Mouse (Mus musculus) telencephalon, adult 2 months (tissue): ENCODE measurements at regions not wholly inside any gene's neighbourhood (a gene's known extent, or its start where the extent isn't known, plus 50 kb on each side); places are given as distances from the start of the nearest gene placed in this dataset.

Source experiments
- DNase-seq: peaks from one replicate; pipeline ENCODE4 v3.0.0-alpha.2; 2011; ENCODE audit warnings: low read depth, low spot score

DNA sequence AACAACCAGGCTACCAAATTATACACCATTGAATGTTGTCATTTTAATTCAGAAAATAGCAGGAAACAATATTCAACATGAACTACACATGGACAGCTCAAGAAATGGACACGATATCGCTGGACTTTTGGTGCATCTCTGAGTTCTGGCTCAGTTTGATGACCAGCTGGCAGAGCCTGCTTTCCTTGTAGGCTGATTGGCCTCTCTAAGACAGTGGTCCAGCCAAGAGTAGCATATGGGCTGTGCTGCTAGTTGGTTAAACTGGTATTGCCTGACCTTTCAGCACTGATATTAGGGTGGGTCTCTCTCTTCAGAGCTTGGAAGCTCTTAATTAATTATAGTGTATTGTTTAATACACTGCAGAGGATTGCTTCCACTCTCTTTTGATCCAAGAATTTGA is 705.8 kb upstream of the Ddx18 start:
- no peak for DNase-seq

DNA sequence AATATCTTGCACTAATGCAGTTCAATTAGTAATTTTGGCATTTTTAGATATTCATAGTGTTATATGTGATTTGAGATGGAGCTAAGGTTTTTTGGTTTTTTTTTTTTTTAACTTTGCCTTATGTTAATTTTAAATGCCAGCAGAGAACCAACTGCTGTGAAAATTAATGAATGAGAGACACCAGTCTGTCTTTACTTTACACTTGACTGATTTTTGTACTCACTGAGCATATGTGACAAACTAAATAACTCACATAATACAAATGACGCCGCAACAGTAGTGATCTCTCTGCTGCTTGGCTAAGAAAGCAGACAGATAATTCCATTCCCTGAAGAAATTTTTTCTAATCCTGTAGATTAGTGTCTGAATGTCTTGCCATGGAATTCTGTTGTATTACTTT is 675.2 kb upstream of the Ddx18 start:
- DNase-seq: no peak

DNA sequence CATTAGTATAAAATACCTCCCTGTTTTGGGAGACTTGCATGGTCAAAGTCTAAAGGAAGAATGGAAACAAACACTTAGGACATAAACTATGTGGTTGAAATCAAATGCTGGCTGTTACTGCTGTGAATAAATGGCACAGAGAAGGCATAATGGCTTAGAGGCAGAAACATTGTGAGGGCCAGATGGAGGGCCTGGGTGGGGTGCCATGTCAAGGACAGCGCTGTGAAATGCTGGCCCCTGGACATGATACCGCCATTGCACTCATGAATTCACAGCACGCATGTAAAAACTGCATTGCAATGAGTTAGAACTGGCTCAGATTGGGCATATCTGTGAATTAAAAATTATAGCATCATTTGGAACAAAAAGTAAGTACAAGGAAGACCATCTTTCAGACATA is 673.7 kb upstream of the Ddx18 start:
- no peak for DNase-seq

DNA sequence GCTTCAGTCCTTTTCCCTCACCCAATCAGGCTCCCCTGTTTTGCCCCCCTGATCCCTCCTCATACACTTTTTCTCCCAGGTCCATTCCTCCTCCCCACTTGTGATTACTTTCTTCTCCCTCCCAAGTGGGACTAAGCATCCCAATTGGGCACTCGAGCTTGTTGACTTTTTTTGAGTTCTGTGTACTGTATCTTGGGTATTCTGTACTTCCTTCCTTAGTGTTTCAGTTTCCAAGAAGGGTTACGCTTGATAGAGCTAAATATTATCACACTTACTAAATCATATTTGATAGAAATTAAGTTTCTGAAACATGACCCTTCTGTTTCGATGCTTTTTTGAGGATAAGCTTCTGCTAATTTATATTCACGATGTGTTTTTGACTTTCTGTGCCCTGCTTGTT is 662.7 kb upstream of the Ddx18 start:
- DNase-seq: no peak

DNA sequence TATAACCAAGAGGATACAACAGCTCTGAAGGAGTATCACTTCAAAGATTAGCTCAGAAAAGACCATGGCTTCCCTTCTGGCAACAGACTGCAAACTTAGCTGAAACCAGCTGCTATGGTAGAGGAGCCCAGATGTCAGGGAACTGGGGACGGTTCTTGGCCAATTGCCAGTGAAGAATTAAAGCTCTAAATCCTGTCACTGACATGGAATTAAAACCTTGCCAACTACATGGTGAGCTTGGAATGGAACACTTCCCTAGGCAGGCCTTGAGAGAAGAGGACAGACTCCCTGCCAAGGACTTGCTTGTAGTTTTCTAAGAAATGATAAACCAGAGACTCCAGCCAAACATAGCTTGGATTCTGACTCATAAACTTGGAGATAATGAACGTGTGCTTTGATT is 644.7 kb upstream of the Ddx18 start:
- peak; percentile 65 for DNase-seq

DNA sequence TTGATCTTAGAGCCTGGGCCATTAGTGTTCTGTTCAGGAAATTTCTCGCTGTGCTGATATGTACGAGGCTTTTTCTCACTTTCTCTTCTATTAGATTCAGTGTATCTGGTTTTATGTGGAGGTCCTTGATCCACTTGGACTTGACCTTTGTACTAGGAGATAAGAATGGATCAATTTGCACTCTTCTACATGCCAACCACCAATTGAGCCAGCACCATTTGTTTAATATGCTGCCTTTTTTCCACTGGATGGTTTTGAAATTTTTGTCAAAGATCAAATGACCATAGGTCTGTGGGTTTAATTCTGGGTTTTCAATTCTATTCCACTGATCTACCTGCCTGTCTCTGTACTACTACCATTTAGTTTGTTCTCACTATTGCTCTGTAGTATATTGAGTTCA is 640.8 kb upstream of the Ddx18 start:
- no peak for DNase-seq

DNA sequence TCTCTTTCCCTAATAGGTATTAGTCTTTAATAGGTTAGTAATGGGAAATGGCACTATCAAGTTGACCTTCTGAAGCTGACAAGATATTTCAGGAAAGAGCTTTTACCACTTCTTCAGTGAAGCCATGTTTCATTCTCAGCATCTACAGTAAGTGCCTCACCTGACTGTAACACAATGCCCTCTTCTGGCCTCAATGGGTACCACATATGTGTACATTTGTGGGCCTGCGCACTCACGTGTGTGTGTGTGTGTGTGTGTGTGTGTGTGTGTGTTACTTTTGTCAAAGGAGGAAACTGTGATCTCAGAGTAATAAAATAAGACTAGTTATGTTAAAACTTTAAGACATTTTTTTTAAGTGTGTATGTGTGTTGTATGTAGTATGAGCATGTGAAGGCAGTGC is 601.8 kb upstream of the Ddx18 start:
- DNase-seq: no peak

DNA sequence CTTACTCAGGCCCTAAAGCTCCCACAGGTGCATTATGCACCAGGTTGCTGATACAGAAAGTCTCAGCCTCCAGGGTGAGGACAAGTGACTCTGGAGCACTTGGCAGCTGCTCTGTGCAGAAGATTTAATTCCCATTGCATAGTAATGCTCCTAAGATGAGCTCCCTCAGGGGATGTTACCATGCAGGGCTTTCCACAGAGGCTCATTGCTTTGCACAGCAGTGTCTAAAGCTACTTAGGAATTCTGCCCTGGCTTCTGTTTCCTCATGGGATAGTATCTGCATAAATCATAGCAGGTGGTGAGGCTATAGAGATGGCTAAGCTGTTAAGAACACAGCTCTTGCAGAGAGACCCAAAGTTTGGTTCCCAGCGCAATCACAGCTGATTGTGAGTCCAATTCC is 594.0 kb upstream of the Ddx18 start:
- DNase-seq: peak; percentile 21

DNA sequence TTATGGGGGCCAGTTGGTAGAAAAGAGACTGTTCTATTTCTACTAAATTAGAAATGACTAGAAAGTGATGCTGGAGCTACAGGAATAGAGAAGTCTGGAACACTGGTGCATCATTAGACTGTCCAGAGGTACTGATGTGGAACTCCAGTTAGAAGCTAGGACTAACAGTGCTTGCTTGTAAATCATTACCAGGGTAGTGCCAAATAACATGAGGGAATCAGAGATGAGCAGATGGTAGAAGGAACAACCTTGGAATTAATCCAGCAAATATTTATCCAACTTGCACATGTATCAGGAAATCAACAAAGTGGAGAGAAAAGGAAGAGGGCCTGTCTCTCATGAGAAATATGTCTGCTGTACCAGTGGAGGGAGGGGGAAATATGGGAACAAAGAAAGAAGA is 573.6 kb upstream of the Ddx18 start:
- no peak for DNase-seq

DNA sequence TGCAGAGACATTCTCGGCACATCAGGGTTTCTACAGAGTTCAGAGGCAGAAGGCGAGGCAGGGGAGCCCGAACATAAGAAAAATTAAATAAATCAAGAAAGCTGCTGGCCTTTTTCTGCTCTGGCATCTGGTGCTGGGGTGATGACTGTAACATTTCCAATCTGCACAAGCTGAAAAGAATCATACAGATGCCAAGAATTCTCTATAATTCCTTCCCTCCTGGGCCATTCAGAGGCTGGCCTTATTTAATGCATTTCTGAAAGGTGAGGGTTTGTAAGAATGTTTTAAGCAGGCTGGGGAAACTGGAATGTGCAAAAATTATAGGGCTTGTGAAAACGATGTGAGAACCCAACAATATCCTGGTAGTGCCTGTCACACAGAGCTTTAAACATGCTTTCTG is 556.2 kb upstream of the Ddx18 start:
- DNase-seq: peak; percentile 13

DNA sequence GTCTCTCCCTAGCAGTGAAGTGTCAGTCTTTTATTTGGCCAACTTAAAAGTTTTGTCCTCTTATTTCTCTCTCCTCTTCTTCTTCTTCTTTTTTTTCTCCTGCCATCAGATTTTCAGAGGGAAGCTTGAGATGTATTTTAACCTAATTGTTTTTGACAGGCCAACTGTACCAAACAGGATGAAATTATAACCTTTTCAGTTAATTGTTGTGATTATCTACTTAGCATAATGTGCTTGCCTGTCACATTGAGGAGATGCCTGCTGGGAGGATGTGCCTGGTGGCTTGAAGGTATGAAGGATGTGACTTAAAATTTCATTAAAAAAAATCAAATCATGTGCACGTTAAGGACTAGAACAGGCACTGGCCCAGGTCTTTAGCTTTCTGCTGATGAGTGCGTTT is 527.9 kb upstream of the Ddx18 start:
- no peak for DNase-seq

DNA sequence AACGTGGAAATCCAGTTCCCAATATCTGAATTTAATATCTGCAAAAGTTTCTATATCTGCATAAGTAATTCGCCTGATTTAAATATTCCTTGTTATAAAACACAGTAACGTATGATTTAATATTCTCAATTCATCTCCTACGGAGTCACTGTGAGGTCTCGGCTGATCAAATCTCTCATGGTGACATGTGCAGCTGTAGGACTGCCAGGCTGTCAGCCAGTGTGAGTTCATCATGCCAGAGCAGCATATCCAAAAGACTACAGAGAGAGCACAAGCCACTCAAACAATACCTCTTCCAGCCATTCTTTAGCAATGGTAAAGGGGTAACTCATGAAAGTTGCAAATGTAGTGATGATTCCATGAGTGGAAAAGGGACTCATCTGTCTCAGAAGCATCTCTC is 514.7 kb upstream of the Ddx18 start:
- DNase-seq: no peak

DNA sequence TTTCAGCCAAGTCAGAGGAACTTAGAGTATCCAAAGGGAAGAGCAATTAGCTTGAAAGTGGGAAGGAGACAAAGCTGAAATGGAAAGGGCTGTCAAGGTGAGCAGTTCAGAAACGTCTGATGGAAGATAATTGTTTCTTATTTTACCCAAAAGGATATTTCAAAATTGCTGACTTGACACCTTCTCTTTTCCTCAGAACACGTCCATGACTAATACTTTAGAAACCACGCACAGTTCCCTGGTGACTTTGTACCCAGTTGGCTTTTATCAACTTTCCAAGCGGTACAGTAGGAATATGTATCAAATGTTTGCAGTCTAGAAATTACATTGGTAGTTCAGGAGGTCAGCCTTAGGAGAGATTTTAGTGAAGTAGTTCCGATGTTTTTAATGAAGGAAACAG is 508.3 kb upstream of the Ddx18 start:
- DNase-seq: no peak

DNA sequence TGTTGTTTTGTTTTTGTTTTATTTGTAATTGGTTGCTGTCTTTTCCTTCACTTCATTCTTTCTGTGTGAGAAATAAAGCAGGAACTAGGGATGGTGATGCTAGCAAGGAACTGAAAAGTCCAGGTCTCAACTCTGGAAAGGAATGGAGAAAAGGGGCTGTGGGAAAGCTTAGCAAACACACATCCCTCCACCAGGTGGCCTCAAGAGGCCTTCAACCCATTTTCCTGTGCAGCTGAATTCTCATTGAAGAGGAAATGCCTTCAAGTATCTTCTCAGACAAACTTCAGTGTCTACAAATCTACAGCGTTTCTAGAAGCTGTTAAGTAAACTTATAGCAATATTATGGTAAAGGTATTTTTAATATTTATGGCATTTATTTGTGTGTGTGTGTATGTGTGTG is 487.4 kb upstream of the Ddx18 start:
- no peak for DNase-seq

DNA sequence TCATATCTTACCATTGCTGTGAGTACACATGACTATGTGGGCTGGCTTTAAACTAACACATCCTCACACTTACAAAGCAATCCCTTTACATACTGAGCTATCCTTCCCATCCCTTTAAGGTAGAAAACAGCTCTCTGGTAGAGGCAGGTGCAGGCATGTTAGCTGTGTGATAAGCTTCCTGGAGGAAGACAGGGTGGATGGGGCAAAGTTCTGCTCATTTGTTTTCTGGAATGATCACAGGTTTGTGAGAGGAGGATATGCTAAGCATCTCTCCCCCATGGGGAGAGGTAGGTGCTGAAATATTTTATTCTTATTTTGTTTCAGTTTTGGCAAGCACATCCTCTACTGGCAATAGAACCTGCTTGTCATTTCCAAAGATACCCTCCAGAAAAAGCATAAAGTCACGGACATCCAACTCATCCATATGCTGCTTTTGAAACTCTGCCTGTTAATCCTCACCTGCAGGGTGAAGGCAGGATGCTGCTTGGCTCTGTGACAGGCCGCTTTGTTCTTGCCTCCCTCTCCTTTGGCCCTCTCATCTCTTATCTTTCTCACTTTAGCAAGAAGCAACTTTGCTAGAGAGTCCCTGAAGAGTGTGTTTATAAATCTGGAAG is 480.4 kb upstream of the Ddx18 start:
- peak; percentile 81 for DNase-seq

DNA sequence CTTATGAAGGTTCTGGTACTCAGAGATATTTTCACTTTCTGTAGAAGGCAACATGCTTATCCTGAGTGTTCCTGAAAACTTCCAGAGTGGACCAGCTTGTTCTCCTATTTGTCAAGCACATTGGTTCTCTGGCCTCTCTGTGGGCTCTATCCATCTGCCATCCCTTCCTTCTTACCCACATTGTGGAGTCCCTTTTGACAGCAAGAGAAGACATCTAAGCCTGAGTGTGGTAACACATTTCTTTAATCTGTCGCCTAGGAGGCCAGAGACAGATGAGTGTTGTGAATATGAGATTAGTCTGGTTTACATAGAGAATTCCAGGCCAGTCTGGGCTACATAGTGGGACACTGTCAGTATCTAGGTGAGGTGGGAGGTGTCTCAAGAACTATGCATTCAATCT is 476.1 kb upstream of the Ddx18 start:
- peak; percentile 38 for DNase-seq

DNA sequence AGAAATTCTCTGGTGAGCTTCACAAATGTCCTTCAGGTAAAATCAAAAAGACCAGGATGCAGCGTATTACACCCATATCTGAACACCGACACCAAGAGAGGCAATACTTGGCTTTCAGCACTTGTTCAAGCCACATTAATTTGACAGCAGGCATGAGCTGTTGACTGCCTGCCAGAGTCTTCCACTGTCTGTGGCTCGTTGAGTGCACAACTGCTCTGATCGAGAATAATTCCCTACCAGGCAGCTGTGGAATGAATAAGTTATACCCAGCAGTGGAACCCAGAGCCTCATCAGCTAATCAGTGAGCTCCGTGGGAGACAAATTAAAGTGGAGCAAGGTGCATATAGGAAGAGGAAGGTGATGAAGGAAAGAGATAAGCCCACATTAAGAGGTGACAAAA is 475.3 kb upstream of the Ddx18 start:
- DNase-seq: no peak

DNA sequence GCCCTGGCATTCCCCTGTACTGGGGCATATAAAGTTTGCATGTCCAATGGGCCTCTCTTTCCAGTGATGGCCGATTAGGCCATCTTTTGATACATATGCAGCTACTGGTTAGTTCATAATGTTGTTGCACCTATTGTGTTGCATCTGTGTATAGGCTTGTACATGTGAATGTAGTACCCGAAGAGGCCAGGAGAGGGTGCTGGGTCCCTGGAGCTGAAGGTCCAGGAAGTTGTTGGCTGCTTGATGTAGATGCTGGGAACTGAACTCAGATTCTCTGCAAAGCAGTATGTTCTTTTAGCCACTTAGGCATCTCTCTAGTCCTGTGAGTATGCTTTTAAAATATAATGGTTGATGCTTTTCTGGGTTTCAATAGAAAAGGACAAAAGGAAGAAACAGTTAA is 440.0 kb upstream of the Ddx18 start:
- no peak for DNase-seq

DNA sequence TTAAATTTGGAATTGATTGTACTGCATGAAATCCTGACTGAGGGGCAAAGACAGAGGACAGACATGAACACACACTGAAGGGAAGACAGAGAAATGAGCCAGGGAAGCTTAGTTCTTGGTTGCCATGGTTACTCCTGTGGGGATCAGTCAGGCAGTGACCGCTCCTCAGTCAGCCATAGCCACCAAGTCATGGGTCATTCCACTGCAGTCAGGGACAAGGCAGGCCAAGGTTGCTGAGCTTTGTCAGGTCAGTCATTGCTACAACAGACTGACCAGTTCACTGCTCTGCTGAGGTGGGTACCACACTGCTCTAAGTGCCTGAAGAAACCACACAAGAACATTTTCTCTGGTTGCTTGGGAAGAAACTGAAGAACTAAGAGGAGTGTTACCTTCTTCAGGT is 428.7 kb upstream of the Ddx18 start:
- peak; percentile 29 for DNase-seq

DNA sequence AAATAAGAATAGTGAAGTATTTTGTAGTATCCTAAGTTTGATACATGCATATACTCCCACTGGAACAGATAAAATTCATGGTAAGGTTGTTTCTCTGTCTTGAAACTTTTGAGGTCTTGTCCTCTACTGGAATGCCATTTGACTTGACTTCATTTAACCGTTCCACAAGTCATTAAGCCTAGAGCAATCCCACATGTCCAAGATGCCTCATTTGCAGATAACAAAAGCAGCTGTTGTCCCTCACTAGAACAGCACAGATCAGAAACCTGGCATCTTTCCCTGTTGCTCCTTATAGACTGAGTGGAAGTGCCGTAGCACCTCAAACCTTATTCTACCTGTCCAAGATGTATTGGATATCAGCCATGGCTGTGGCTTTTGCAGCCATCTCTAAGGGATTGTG is 422.9 kb upstream of the Ddx18 start:
- DNase-seq: no peak

DNA sequence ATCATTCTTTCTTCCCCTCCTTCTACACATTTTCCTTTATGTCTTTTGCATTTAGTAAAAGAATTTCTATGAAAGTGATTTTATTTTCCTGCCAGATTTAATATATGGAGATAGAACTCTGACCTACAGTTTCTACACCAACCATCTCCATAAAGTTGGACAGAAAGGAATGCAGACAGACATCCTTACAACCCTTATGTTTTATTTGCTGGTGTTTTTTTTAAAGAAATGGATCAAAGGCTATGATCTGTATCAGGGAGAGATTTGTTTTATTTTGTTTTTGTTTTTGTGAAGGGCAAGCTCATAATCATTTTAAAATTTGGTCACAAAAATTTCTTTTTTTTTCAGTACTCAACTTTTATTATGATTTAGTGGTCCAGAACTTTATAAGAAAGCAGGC is 391.2 kb upstream of the Ddx18 start:
- no peak for DNase-seq

DNA sequence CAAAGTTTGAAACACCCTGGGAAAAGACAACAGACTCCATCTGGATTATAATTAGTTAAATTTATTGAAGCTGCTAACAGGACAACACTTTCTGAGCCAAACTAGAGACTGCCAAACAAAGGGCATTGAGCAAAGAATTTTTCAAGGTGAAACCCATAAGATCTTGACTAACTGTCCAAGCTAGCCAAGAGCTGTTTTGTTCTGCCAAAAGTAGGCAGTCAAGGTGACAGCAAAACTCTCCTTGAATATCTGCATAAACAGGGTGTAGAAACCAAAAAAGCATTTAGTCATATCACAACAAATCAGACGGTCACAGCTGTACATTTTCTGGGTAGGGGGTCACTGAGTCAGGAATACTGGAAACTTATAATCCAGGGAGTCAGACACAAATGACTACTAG is 368.1 kb upstream of the Ddx18 start:
- no peak for DNase-seq
